Mouse (Mus musculus): ENCODE measurements at regions not wholly inside any gene's neighbourhood (a gene's known extent, or its start where the extent isn't known, plus 50 kb on each side); places are given as distances from the start of the nearest gene placed in this dataset.

GRCm38 (mm10) chr3:33440905-33441304 lies 297.9 kb upstream of the Pex5l start:
- no peak for DNase-seq

- DNase-seq = no peak
Observed at GRCm38 (mm10) chr3:33440500-33440899, 297.5 kb upstream of the Pex5l start.

GRCm38 (mm10) chr3:33416922-33417321 lies 273.9 kb upstream of the Pex5l start:
- DNase-seq = no peak

GRCm38 (mm10) chr3:33416321-33416720 lies 273.3 kb upstream of the Pex5l start:
- no peak for DNase-seq

GRCm38 (mm10) chr3:33401904-33402303 lies 258.9 kb upstream of the Pex5l start:
- DNase-seq = no peak

DNA sequence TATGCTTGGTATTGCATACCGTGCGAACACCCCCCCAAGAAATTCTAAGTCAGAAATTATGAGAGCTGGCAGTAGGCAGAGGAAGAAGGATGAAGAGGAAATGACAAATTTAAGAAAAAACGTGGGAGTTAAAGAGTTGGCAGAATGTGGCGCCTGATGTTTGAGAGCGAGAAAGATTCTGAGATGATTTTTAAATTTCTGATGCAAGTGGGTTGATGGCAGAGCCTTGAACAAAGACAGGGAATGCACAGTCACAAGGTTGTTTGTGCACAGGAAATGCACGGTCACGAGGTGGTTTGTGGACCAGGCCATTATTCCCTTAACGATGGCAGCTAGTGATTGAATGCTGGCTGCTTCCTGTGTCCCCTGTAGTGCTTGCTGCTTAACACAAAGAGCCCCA lies 256.3 kb upstream of the Pex5l start:
- no peak for DNase-seq

DNA sequence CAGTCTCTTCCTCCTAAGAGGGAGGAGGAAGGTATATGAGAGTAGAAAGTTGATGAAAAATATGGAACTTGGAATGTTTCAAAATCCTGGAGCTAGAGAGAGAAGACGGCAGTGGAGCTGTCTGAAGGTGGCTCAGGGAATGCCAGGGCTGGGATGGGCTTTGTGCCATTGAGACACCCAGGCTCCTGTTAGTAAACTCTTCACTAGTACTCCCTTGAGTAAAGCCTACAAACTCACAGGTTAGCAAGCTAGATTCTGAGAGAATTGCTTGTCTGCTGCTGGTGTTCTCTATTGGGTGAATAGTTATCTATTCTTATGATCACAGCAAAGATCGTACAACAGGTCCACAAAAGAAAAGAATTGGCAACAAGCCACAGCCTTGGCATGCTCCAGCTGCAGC lies 255.3 kb upstream of the Pex5l start:
- no peak for DNase-seq

DNA sequence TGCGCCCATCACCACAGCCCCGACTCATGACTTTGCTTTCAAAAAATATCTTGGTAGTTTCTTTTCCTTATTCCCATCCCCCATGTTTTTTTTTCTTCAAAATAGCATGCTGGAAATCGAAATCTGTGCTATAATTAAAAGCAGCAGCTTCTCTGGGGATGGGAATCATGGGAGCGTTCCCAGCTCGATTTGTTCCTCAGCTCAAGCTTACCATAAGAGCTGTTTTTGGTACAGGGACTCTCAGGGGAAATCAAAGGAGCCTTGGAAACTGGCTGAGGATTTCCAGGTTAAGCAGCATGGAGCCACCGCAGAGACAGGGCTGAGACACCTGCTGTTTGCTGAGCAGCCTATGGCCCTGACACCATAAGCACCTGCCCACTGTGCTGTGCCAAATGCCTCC lies 254.2 kb upstream of the Pex5l start:
- DNase-seq = peak; percentile 8 to 42

GRCm38 (mm10) chr3:33392541-33392822 lies 249.4 kb upstream of the Pex5l start:
- no peak for DNase-seq

GRCm38 (mm10) chr3:33391765-33392540 lies 248.9 kb upstream of the Pex5l start:
- no peak for DNase-seq

DNA sequence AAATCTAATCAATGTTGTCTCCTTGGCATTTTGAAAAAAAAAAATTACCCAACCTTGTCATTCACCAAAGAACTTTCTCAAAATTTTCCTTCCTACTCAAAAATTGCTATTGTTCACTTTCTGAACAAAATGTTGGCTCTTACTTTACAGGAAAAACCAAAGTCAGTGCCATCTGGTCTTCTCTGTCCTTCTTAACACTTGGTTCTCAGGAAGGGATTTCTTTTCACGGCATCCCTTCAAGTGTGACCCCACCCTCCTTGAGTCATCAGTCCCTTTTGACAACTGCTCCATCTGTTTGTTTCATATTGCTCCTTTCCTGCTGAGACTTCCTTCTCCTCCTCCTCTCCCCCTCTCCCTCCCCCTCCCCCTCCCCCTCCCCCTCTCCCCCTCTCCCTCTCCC lies 245.1 kb upstream of the Pex5l start:
- DNase-seq = no peak

- no peak for DNase-seq
Observed at GRCm38 (mm10) chr3:33383622-33384021, 240.6 kb upstream of the Pex5l start.

DNA sequence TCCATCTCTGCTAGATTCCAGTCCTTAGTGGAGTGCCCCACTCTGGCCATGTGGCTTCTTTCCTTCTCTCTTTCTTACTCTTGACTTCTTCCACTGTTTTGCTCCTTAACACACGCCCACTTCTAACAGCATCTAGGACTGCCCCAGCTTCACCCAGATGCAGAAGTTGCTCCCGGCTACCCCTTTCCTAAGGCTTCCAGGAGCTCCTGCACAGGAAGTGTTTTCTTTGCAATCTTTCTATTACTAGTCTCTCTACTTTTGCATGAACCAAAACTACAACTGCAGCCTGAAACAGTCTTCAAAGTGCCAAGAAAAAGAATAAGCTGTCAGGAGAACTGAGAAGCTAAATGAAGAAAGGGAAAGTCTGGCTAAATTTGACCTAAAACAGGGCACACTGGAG lies 236.6 kb upstream of the Pex5l start:
- DNase-seq = no peak

DNA sequence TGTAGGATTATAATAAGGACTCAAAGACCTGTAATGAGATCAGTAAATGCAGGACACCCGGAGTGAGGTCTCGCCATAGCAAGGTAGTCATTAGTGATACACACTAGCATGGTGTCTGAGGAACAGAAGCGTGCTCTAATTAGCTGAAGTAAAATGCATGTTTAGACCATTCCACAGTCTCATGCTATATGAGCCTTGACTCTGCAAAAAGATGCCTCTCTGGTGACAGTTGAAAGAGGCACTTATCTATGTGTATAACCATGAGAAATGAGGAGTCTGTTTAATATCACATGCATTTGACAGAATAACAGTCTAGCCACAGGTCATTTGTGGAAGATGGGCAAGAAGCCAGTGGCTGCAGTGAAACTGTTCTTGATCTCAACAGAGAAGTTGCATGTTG lies 232.1 kb upstream of the Pex5l start:
- no peak for DNase-seq

GRCm38 (mm10) chr3:33372806-33373205 lies 229.8 kb upstream of the Pex5l start:
- no peak for DNase-seq

- DNase-seq = no peak
Observed at GRCm38 (mm10) chr3:33363521-33363920, 220.5 kb upstream of the Pex5l start.

DNA sequence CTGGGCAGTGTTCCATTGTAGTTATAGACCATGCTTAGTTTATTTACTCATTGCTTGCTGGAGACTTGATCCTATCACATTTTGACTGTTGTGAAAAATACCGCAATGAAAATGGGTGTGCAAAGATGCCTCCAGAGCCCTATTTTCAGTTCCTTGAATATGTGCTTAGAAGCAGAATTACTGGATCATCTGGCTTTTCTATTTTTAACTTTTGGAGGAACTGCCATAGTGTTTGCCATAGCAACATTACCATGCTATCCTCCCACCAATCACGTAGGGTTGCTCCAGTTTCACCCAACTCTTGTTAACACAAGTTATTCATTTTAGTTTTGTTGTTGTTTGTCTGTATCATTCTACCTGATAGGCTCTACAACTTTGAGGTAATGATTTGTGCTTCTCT lies 217.0 kb upstream of the Pex5l start:
- DNase-seq = no peak

GRCm38 (mm10) chr3:33353860-33354259 lies 210.8 kb upstream of the Pex5l start:
- no peak for DNase-seq

DNA sequence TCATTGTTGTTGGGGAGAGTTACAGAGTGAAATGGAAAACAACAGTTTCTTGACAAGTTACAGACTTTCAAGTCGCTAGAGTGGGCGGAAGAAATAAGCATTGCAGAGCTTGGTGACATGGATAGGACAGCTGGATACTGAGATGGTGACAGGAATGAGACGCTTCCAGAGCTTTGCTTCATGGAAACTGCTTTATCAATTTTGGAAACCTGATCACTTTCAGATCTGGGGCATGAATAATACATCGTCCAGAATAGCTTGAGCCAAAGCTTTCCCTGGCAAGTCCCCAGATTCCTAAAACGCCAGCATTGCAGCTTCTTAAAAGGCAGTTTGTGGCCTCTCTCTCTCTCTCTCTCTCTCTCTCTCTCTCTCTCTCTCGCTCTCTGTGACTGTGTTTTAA lies 207.9 kb upstream of the Pex5l start:
- DNase-seq = peak; percentile 18 to 26

GRCm38 (mm10) chr3:33334056-33334455 lies 191.0 kb upstream of the Pex5l start:
- DNase-seq = no peak

DNA sequence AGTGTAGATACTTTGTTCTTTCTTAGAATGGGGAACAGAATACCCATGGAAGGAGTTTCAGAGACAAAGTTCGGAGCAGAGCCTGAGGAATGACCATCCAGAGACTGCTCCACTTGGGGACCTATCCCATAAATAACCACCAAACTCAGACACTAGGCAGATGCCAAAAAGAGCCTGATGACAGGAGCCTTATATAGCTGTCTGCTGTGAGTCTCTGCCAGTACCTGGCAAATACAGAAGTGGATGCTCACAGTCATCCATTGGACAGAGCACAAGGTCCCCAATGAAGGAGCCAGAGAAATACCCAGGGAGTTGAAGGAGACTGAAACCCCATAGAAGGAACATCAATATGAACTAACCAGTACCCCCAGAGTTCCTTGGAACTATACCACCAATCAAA lies 174.6 kb upstream of the Pex5l start:
- peak; percentile 22 to 54 for DNase-seq

DNA sequence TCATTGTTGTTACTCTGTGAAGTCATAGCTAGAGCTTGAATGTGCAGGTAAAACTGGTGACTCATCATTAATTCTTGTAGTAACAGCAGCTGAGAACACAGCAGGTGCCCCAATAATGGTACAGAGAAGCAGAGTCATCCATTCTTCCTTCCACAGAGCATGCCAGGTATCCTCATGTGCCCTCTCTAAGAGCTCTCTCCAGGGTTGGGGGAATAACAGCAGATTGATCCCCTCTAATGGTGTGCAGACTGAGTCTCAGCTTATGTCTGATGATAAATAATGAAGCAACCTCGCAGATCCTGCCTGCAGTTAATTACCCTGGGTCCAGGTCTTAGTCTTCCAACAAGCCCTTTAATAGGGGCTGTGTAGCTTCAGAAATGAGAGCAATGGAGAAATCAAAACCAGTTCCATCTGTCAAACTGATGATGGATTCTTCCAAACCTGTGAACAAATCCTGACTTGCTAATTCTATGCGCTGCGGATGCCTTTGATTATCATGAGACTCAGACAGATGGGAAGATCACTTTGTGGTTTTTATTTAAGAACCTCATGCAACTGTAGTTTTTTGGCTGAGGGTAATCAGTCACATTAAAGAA lies 169.3 kb upstream of the Pex5l start:
- DNase-seq = no peak

- peak; percentile 12 to 24 for DNase-seq
Observed at GRCm38 (mm10) chr3:33308212-33308611, 165.2 kb upstream of the Pex5l start.

GRCm38 (mm10) chr3:33306169-33306568 lies 163.1 kb upstream of the Pex5l start:
- no peak for DNase-seq

DNA sequence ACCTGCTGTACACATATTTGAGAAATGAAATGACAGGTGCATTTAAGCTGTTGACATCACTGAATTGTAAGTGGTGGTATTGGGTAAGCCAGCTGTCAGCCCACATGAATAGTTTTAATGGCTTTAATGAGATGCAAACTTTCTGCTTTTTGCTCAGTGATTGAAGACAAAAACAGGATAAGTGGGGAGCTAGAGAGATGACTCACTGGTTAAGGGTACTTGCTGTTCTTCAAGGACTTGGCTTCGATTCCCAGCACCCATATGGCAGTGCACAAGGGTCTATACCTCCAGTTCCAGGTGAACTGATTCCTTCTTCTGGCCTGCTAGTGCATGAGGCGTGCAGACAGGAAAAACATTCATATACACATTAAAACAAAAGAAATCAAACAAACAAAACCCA lies 162.7 kb upstream of the Pex5l start:
- no peak for DNase-seq

All from heart, adult 18-20 months (tissue).